Mouse (Mus musculus) forebrain, embryonic 16.5 days (tissue): ENCODE data around the gene Anapc11. TPM values are rescaled to one million over a fixed set of nuclear protein-coding genes. Genes with fewer than 3 reads are reported as not detected.

Experiments used
- ATAC-seq: fragments of 200-750 bp; cut with Nextera tagmentation; 2 replicates; pipeline ENCODE4 v1.8.0; 2017; ENCODE audit warnings: mild to moderate bottlenecking, moderate library complexity
- H3K27ac ChIP-seq: fragments of 300-500 bp; sonication (generic); 2 replicates; pipeline ENCODE4 v1.5.1; 2014; ENCODE audit warnings: low read length, control low read depth
- H3K27me3 ChIP-seq: fragments of 300-500 bp; sonication (generic); replicated peaks from 2 replicates; pipeline ENCODE4 v1.6.1; 2014; ENCODE audit warnings: low read length; ENCODE audit not compliant: control insufficient read depth, insufficient read depth
- H3K36me3 ChIP-seq: fragments of 300-500 bp; sonication (generic); 2 replicates; pipeline ENCODE4 v1.6.1; 2014; ENCODE audit not compliant: control insufficient read depth, insufficient read depth
- H3K4me1 ChIP-seq: fragments of 300-500 bp; sonication (generic); replicated peaks from 2 replicates; pipeline ENCODE4 v1.6.1; 2014; ENCODE audit warnings: low read length; ENCODE audit not compliant: control insufficient read depth, insufficient read depth
- H3K4me2 ChIP-seq: fragments of 300-500 bp; sonication (generic); 2 replicates; pipeline ENCODE4 v1.6.1; 2014; ENCODE audit warnings: mild to moderate bottlenecking, low read length, control low read depth
- H3K4me3 ChIP-seq: fragments of 300-500 bp; sonication (generic); replicated peaks from 2 replicates; pipeline ENCODE4 v1.5.1; 2014; ENCODE audit warnings: mild to moderate bottlenecking, low read length, control low read depth
- H3K9ac ChIP-seq: fragments of 300-500 bp; sonication (generic); replicated peaks from 2 replicates; pipeline ENCODE4 v1.6.1; 2014; ENCODE audit warnings: low read depth, low read length, control low read depth
- H3K9me3 ChIP-seq: fragments of 300-500 bp; sonication (generic); 2 replicates; pipeline ENCODE4 v1.6.1; 2016; ENCODE audit warnings: low read length; ENCODE audit not compliant: control insufficient read depth
- WGBS: fragments of 180-500 bp; shearing (Covaris S2); extraction: QIAGEN DNeasy Blood & Tissue Kit; methylation state at CpG from one replicate; pipeline ENCODE4 v1.1.7; 2014; 5-methylcytosine and 5-hydroxymethylcytosine counted together
- microRNA-seq: library from miRNA; unstranded; fragments of <30 nt; microRNA quantifications from one replicate; pipeline ENCODE4, GENCODE M21; 2017
- polyA plus RNA-seq: library from polyadenylated mRNA; unstranded; fragments of >200 nt; fragmentation: Nextera tagmentation; extraction: Ambion mirVana; gene quantifications from 2 replicates; pipeline ENCODE4 v1.2.1, GENCODE M21; 2015

Anapc11 gene
- polyA plus RNA-seq, 1 experiment from 2014 or later, result 192 TPM

GRCm38 (mm10) chr11:120651872-120652271 lies 53.7 kb downstream of the Anapc11 start:
- H3K4me1 ChIP-seq, result peaks cover 5% of the 10 kb centered on the region
- H3K9me3 ChIP-seq, result no peaks in the 10 kb centered on the region
- H3K4me2 ChIP-seq, result no peak overlapping the region
- ATAC-seq, result no peak
- H3K27ac ChIP-seq, result no peak overlapping the region
- H3K36me3 ChIP-seq, result no peaks in the 10 kb centered on the region
- no peak overlapping the region for H3K4me3 ChIP-seq
- WGBS, result 58% methylated on average over 3 of the region's 3 CpGs
- no peak overlapping the region for H3K9ac ChIP-seq
- peaks cover 4% of the 10 kb centered on the region; the same call in 1 of the 2 replicates for H3K27me3 ChIP-seq

- Histone ChIP-seq H3K9ac (no peak overlapping the region), H3K9me3 (no peaks in the 10 kb centered on the region), H3K27me3 (peaks cover 27% of the 10 kb centered on the region), H3K36me3 (no peaks in the 10 kb centered on the region), H3K4me3 (no peak overlapping the region), H3K27ac (no peak overlapping the region), H3K4me1 (peaks cover 2% of the 10 kb centered on the region), H3K4me2 (no peak overlapping the region)
- 81% methylated on average over 3 of the region's 3 CpGs for WGBS
- ATAC-seq, result no peak
Observed at GRCm38 (mm10) chr11:120654741-120655140, 56.5 kb downstream of the Anapc11 start.

GRCm38 (mm10) chr11:120657301-120657700 lies 59.1 kb downstream of the Anapc11 start:
- Histone ChIP-seq H3K4me3 (no peak overlapping the region), H3K36me3 (no peaks in the 10 kb centered on the region), H3K4me1 (peaks cover 17% of the 10 kb centered on the region), H3K27ac (no peak overlapping the region), H3K27me3 (peaks cover 52% of the 10 kb centered on the region), H3K9ac (no peak overlapping the region), H3K9me3 (no peaks in the 10 kb centered on the region), H3K4me2 (no peak overlapping the region)
- no peak for ATAC-seq
- WGBS, result 94% methylated on average over 4 of the region's 4 CpGs

Small RNA genes within 50 kb of the gene (microRNA-seq; reads per million reads assigned to microRNA genes)
- 0.83 reads per million for gene Mir6936

Other genes starting within 250 kb of the Anapc11 start
- gene Actg1, start 249.9 kb upstream of the Anapc11 start, polyA plus RNA-seq, result 4,159 and 4,175 TPM in 2 replicates
- 1.3 and 1.5 TPM in 2 replicates for gene Fscn2, start 236.9 kb upstream of the Anapc11 start, polyA plus RNA-seq
- 72.7 and 95.3 TPM in 2 replicates for gene Faap100, start 219.7 kb upstream of the Anapc11 start, polyA plus RNA-seq
- gene Nploc4, start 160.7 kb upstream of the Anapc11 start, polyA plus RNA-seq, result 32.0 and 32.1 TPM in 2 replicates
- gene Tspan10, start 155.8 kb upstream of the Anapc11 start, polyA plus RNA-seq, result not detected in 2 replicates
- gene Pde6g, start 144.9 kb upstream of the Anapc11 start, polyA plus RNA-seq, result 0.32 TPM in 1 of 2 replicates, not detected in the other
- 9.7 and 9.9 TPM in 2 replicates for gene Oxld1, start 140.4 kb upstream of the Anapc11 start, polyA plus RNA-seq
- gene Ccdc137, start 140.3 kb upstream of the Anapc11 start, polyA plus RNA-seq, result 26.2 and 31.2 TPM in 2 replicates
- gene Arl16, start 130.8 kb upstream of the Anapc11 start, polyA plus RNA-seq, result 45.5 and 56.4 TPM in 2 replicates
- gene Mrpl12, start 113.8 kb upstream of the Anapc11 start, polyA plus RNA-seq, result 107 and 119 TPM in 2 replicates
- 26.5 and 29.5 TPM in 2 replicates for gene Slc25a10, start 106.6 kb upstream of the Anapc11 start, polyA plus RNA-seq
- 0.43 TPM in 1 of 2 replicates, not detected in the other for gene Gcgr, start 67.7 kb upstream of the Anapc11 start, polyA plus RNA-seq
- gene Mcrip1, start 48.7 kb upstream of the Anapc11 start, polyA plus RNA-seq, result 222 and 241 TPM in 2 replicates
- not detected in 2 replicates for gene Ppp1r27, start 47.3 kb upstream of the Anapc11 start, polyA plus RNA-seq
- gene P4hb, start 25.2 kb upstream of the Anapc11 start, polyA plus RNA-seq, result 238 and 265 TPM in 2 replicates
- 477 and 485 TPM in 2 replicates for gene Arhgdia, start 16.8 kb upstream of the Anapc11 start, polyA plus RNA-seq
- gene Alyref, start 56 bp upstream of the Anapc11 start, polyA plus RNA-seq, result 287 and 320 TPM in 2 replicates
- not detected in 2 replicates for gene Npb, start 10.1 kb downstream of the Anapc11 start, polyA plus RNA-seq
- 175 and 234 TPM in 2 replicates for gene Pcyt2, start 19.5 kb downstream of the Anapc11 start, polyA plus RNA-seq
- gene Sirt7, start 26.8 kb downstream of the Anapc11 start, polyA plus RNA-seq, result 50.2 and 50.6 TPM in 2 replicates
- gene Mafg, start 35.2 kb downstream of the Anapc11 start, polyA plus RNA-seq, result 39.9 and 40.1 TPM in 2 replicates
- 34.9 and 36.5 TPM in 2 replicates for gene Pycr1, start 45.3 kb downstream of the Anapc11 start, polyA plus RNA-seq
- 0.75 TPM in 1 of 2 replicates, not detected in the other for gene Myadml2, start 49.7 kb downstream of the Anapc11 start, polyA plus RNA-seq
- 0.67 and 0.77 TPM in 2 replicates for gene Notum, start 62.8 kb downstream of the Anapc11 start, polyA plus RNA-seq
- gene Aspscr1, start 74.6 kb downstream of the Anapc11 start, polyA plus RNA-seq, result 132 and 158 TPM in 2 replicates
- 82.8 and 95.0 TPM in 2 replicates for gene Cenpx, start 115.3 kb downstream of the Anapc11 start, polyA plus RNA-seq
- gene Lrrc45, start 115.5 kb downstream of the Anapc11 start, polyA plus RNA-seq, result 91.0 and 118 TPM in 2 replicates
- gene Rac3, start 123.0 kb downstream of the Anapc11 start, polyA plus RNA-seq, result 251 and 347 TPM in 2 replicates
- 7.6 TPM in 2 replicates for gene Dcxr, start 128.9 kb downstream of the Anapc11 start, polyA plus RNA-seq
- gene Cbr2, start 133.7 kb downstream of the Anapc11 start, polyA plus RNA-seq, result 0.92 and 4.8 TPM in 2 replicates
- 1.7 and 2.2 TPM in 2 replicates for gene Hmga1b, start 164.4 kb downstream of the Anapc11 start, polyA plus RNA-seq
- gene Rfng, start 185.8 kb downstream of the Anapc11 start, polyA plus RNA-seq, result 95.2 and 119 TPM in 2 replicates
- 287 and 305 TPM in 2 replicates for gene Gps1, start 185.9 kb downstream of the Anapc11 start, polyA plus RNA-seq
- 53.4 and 56.9 TPM in 2 replicates for gene Dus1l, start 198.0 kb downstream of the Anapc11 start, polyA plus RNA-seq
- 92.0 and 97.4 TPM in 2 replicates for gene Fasn, start 226.1 kb downstream of the Anapc11 start, polyA plus RNA-seq